Mouse (Mus musculus): ENCODE data around the gene 6430548M08Rik.

6430548M08Rik gene

DNA sequence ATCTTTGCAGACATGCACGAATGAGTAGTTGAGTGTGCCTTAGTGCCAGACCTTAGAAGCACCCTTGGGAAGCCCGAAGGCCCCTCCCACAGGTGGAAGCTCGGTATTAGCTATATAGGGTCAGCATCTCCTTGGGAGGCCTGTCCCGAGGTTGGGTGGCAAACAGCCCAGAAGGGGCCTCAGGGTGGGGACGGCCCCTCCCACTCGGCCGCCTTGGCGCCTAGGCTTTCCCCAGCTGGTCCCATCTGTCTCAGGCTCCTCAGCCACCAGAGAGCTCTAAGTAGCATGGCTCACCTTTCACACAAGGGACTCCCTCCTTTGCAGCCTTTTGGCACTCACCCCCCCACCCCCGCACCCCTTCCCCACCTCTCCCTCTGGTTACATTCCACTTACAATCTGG lies 70.4 kb downstream of the 6430548M08Rik start:
- DNase-seq (ENCODE audit: low spot score), result peak; percentile 43

GRCm38 (mm10) chr8:120184850-120185792 lies 71.2 kb downstream of the 6430548M08Rik start:
- peak; percentile 46 for DNase-seq (ENCODE audit: low spot score)

DNA sequence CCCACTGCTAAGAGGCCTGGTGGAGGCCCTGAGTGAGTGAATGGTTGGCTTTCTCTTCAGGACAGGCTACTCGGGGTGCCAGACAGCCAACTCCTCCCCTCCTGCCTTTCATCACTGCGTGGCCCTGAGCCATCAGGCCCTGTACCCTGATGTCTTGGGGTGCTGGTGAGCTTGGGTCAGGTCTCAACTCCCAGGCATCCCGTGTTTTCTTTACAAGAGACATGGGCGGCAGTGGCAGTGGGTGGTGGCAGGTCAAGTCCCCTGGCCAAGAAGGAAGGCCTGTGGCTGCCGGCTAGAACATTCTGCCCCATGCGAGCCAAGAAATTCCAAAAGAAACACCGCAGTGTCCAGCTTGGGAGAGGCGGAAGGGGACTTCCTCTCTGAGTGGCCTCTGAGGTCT lies 72.5 kb downstream of the 6430548M08Rik start:
- DNase-seq (ENCODE audit: low spot score), result no peak

DNA sequence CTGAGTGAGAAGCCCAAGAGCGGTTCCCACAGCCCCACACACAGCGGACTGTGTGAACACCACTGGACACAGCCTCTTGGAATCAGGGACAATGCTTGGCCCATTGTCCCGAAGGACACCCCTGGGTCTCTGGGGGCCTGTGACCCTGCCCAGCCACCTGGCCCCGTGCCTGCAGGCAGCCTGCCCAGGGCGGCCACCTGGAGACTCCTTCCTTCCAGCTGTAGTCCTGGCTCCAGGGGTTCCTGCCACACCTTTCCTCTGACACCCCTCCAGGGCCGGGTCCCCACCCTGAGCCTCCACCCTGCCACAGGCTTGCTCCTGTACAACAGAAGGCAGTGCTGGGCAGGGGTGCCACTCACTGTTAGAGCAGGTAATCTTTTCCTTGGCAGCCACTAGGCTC lies 74.6 kb downstream of the 6430548M08Rik start:
- no peak for DNase-seq (ENCODE audit: low spot score)

DNA sequence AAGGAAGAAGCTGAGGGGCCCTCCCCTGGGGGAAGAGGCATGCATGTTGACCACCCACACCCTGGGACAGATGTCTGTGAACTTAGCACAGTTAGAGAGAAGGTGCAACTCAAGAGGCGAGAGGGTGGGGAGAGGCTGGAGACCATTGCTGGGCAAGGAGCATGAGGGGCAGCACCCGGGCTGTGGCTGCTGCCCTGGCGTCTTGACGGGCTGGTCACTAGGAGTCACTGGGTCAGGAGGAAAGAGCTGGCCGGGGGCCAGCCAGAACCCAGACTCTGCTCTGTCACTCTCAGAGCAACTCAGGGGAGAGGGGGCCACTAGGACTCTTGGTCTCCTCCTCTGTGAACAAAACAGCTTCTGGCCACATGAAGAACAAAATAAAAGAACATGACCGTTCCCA lies 75.5 kb downstream of the 6430548M08Rik start:
- no peak for DNase-seq (ENCODE audit: low spot score)

GRCm38 (mm10) chr8:120190107-120190809 lies 76.3 kb downstream of the 6430548M08Rik start:
- DNase-seq (ENCODE audit: low spot score), result no peak

DNA sequence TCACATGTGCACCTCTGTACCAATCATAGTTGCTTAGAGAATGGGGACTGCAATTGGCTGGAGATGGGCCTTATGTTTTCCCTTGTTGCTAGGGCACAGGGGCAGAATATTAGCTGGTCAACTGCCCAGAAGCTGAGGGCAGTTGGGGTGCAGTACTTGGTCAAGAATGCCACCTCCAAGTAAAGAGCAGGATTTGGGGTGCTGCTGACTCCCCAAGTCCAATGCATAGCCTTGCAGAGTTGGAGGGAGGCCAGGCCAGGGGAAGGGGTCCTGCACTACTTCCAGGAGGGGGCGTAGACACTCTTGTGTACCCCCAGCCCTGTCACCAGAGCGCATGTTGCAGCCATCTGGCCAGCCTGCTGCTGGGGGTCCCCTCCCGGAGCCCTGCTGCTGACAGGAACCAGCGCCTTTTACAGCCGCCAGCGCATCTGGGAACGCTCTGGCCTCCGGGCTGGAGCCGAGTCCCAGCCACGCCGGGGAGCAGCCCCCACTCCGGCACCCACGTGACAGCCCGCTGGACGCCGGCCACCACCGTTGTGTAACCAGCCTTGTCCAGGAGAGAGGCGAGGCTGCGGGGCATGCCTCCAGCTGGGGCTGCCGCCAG lies 77.0 kb downstream of the 6430548M08Rik start:
- peak; percentile 86 for DNase-seq (ENCODE audit: low spot score)

DNA sequence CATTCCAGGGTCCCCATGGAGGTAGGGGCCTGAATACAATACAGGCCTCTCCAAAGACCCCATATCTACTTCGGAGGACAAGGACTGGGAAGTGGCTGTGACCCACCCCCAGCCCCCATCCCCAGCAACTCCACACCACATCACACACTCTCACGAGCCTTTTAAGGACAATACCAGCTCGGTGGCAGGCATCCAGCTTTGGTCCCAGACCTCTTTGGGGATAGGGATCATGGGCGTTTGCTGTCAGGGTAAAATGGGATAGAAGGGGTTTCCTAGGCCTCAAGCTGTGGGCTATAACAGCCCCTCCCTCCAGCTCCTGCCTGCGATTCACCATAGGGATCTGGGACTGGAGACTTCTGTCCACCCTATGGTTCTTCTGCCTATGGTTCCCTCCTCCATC lies 77.7 kb downstream of the 6430548M08Rik start:
- no peak for DNase-seq (ENCODE audit: low spot score)

GRCm38 (mm10) chr8:120192118-120192517 lies 78.2 kb downstream of the 6430548M08Rik start:
- DNase-seq (ENCODE audit: low spot score), result no peak

- DNase-seq (ENCODE audit: low spot score), result no peak
Observed at GRCm38 (mm10) chr8:120201351-120201750, 87.4 kb downstream of the 6430548M08Rik start.

DNA sequence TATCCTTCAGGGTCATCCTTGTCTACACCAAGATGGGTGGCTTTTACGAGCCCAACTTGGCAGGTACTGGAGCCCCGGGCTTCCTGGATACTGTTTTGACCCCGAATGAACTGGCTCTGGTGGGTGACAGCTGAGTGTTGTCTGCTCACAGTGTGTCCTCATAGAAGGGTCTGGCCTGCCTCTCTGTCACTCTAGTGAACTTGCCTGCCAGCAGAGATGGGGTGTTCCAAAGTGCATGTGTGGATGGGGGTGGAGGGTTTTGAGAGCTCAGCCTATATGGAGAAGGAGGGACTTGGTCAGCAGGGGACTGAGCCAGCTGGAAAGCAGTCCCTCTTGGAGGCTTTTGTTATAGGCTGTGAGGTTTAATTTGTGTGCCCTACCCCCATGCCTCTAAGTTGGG lies 88.6 kb downstream of the 6430548M08Rik start:
- no peak for DNase-seq (ENCODE audit: low spot score)

DNA sequence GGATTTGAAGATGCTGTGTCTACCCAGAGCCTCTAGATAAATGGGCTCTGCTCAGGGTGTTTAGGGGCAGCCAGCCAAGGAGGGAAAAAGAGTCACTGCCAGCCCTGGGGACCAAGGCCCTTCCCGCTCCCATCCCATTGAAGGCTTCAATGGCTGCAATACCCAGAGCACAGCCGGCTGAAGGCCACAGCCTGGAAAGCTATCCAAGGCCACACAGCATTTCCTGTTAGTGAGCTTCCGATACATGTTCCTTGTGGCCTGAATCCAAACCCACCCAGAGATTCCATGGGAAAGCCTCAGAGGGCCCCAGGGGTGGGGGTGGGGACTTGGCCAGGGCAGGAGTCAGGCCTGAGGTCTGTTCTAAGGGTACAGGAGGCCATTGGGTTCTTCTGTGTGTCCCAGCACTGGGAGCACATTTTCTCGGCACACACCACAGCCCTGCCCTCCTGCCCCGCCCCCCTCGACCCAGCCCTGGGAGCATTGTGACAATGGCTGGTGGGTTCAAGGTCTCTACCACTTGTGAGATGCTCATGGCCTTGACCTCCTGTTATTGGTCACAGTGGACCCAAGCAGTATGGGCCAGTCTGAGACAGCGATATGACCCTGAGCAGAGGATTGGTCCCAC lies 90.9 kb downstream of the 6430548M08Rik start:
- peak; percentile 58 for DNase-seq (ENCODE audit: low spot score)

GRCm38 (mm10) chr8:120205916-120206315 lies 92.0 kb downstream of the 6430548M08Rik start:
- no peak for DNase-seq (ENCODE audit: low spot score)

DNA sequence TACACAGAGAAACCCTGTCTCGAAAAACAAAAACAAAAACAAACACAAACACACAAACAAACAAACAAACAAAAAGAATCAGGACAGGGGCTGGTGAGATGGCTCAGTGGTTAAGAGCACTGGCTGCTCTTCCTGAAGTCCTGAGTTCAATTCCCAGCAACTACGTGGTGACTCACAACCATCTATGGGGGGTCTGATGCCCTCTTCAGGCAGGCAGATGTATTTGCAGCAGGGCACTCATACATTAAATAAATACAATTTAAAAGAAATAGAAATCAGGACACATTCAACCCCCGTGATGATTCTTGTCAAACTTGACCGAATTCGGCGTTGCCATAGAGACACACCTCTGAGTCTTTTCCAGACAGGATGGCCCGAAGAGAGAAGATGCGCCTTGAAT lies 93.4 kb downstream of the 6430548M08Rik start:
- DNase-seq (ENCODE audit: low spot score), result no peak

DNA sequence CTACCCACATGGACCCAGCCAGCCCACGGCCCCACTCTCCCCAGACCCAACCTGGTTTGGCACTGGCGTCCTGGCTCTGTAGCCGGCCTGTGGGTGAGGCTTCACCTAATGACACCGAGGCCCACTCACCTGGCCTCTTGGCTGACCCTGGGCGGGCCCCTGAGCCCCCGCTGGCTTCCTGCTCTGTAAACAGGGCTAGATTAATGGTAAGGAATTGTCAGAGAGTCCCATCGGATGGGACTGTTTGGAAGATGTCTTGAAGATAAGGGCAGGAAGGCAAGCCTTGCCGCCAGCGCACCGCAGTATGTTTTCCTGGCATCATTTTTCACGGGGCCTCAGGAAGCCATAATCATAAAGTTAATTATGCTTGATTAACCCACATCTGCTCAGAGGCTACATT lies 94.2 kb downstream of the 6430548M08Rik start:
- DNase-seq (ENCODE audit: low spot score), result no peak

DNA sequence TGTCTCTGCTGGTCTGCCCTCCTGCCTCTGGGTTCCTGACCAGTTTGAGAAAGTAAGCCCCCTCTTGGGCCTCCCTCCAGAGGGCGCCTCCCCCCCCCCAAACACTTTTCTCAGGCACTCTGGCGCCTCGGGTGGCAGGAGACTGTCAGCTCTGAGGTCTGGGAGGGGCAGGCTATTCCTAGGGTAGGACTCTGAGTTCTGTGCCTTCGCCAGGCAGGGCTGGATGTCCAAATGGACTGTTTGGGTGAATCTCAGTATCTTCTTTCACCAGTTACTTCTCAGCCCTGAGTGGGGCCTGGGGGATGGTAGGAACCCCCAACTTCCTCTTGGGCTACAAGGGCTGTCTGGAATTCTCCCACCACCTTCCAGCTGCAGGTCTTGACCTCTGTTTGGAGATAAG lies 97.4 kb downstream of the 6430548M08Rik start:
- no peak for DNase-seq (ENCODE audit: low spot score)

DNA sequence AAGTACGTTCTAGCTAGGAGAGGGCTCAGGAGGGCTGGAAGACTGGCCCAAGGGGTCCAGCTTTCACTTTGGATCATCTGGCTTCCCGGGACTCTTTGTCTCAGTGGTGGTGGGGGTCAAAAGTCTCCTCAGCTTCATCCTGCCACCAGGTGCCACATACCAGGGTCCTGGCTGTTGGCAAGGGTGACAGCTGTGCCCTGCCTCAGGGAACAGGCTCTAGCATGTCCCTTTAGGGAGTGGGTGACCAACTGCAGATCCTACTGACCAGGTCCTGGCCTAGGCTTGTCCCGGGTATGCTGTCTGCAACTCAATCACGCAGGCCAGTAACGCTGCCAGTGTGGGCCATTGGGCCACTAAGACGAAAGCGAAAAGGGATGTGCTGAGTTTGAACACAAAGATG lies 98.6 kb downstream of the 6430548M08Rik start:
- DNase-seq (ENCODE audit: low spot score), result no peak

GRCm38 (mm10) chr8:120213229-120213628 lies 99.3 kb downstream of the 6430548M08Rik start:
- no peak for DNase-seq (ENCODE audit: low spot score)

DNA sequence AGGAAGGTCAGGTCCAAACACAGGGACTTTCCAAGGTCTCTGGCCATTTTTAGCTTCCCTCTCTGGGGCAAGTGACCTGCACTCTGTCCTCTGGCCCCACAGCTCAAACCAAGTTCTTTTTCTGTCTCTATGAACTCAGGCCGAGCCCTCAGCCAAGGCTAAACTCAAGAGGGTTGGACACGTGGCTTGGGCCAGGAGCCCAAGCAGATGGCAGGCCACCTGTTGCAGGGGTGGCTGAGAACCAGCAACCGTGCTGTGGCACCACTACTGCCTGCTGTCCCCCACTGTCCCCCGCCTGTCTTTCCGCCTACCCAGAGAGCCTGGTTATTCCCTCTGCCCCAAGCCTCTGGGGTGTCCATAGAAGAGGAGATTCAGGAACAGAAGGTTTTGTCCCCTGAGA lies 100.0 kb downstream of the 6430548M08Rik start:
- no peak for DNase-seq (ENCODE audit: low spot score)

All from testis, postnatal 14 days (tissue).